Mouse (Mus musculus) MEL (cell line): ENCODE measurements around the gene Pnpla3. TPM values are rescaled to one million over a fixed set of nuclear protein-coding genes. Genes with fewer than 3 reads are reported as not detected.

Experiments used
- DNase-seq: peaks from one replicate; pipeline ENCODE4 v3.0.0; 2011; ENCODE audit warnings: low read depth, low spot score
- H3K27ac ChIP-seq: 2 replicates; pipeline ENCODE4 v1.5.1; 2012; ENCODE audit warnings: low read depth, mild to moderate bottlenecking, control low read depth, low read length, moderate library complexity; ENCODE audit not compliant: control insufficient read depth
- H3K27me3 ChIP-seq, 2 experiments: fragments of 150-350 bp in 1 of 2; sonication (generic) in 1 of 2; 2 replicates each; pipeline ENCODE4 v1.6.1; 2012; ENCODE audit warnings: low read length in 2 of 2, mild to moderate bottlenecking in 2 of 2, improper control_type of control experiment in 1 of 2, moderate library complexity in 1 of 2; ENCODE audit not compliant: insufficient read depth in 2 of 2, control insufficient read depth in 1 of 2
- H3K36me3 ChIP-seq, 2 experiments: 2 replicates each; pipeline ENCODE4 v1.6.1; 2012 to 2014; ENCODE audit warnings: low read length in 2 of 2, improper control_type of control experiment in 1 of 2, inconsistent platforms in 1 of 2, mild to moderate bottlenecking in 1 of 2; ENCODE audit not compliant: insufficient read depth in 2 of 2, control insufficient read depth in 1 of 2
- H3K4me1 ChIP-seq, 2 experiments: fragments of 150-350 bp in 1 of 2; sonication (generic) in 1 of 2; 2 replicates each; pipeline ENCODE4 v1.6.1; 2012; ENCODE audit warnings: low read length in 2 of 2, improper control_type of control experiment in 1 of 2, mild to moderate bottlenecking in 1 of 2; ENCODE audit not compliant: insufficient read depth in 2 of 2, control insufficient read depth in 1 of 2
- H3K4me3 ChIP-seq, 2 experiments: fragments of 150-350 bp in 1 of 2; sonication (generic) in 1 of 2; 2 replicates each; pipeline ENCODE4 v1.5.1; 2012; ENCODE audit warnings: low read depth in 2 of 2, low read length in 2 of 2, mild to moderate bottlenecking in 2 of 2, moderate library complexity in 2 of 2, control low read depth in 1 of 2, improper control_type of control experiment in 1 of 2; ENCODE audit not compliant: control insufficient read depth in 1 of 2, insufficient read depth in 1 of 2
- H3K79me2 ChIP-seq: 2 replicates; pipeline ENCODE4 v1.6.1; 2012; ENCODE audit warnings: mild to moderate bottlenecking, low read length, moderate library complexity; ENCODE audit not compliant: control insufficient read depth, poor library complexity, insufficient read depth
- H3K9ac ChIP-seq: 2 replicates; pipeline ENCODE4 v1.6.1; 2012; ENCODE audit warnings: low read depth, mild to moderate bottlenecking, control low read depth, low read length, moderate library complexity; ENCODE audit not compliant: control insufficient read depth, poor library complexity, severe bottlenecking
- H3K9me3 ChIP-seq: fragments of 150-350 bp; sonication (generic); replicated peaks from 2 replicates; pipeline ENCODE4 v1.6.1; 2012; ENCODE audit warnings: mild to moderate bottlenecking, low read length, improper control_type of control experiment, moderate library complexity; ENCODE audit not compliant: insufficient read depth
- CHD1 ChIP-seq: IDR thresholded peaks from 2 replicates; pipeline ENCODE4 v1.6.1; 2012; ENCODE audit warnings: low read depth, mild to moderate bottlenecking, inconsistent platforms, low read length, improper control_type of control experiment
- CHD2 ChIP-seq: IDR thresholded peaks from 2 replicates; pipeline ENCODE4 v1.6.1; 2011; ENCODE audit warnings: low read length, improper control_type of control experiment
- EP300 ChIP-seq, 2 experiments: IDR thresholded peaks; 2 replicates each; pipeline ENCODE4 v1.6.1; 2011; ENCODE audit warnings: improper control_type of control experiment in 2 of 2, low read length in 2 of 2, low read depth in 1 of 2, mild to moderate bottlenecking in 1 of 2
- ETS1 ChIP-seq: IDR thresholded peaks from 2 replicates; pipeline ENCODE4 v1.6.1; 2012; ENCODE audit warnings: low read depth, mild to moderate bottlenecking, inconsistent platforms, low read length, improper control_type of control experiment, moderate library complexity
- GABPA ChIP-seq: IDR thresholded peaks from 2 replicates; pipeline ENCODE4 v1.6.1; 2012; ENCODE audit warnings: low read depth, mild to moderate bottlenecking, inconsistent platforms, low read length, improper control_type of control experiment, moderate library complexity
- GATA1 ChIP-seq: IDR thresholded peaks from 2 replicates; pipeline ENCODE4 v1.6.1; 2011; ENCODE audit warnings: low read depth, low read length, improper control_type of control experiment
- HCFC1 ChIP-seq: IDR thresholded peaks from 2 replicates; pipeline ENCODE4 v1.6.1; 2012; ENCODE audit warnings: low read depth, mild to moderate bottlenecking, inconsistent platforms, low read length, improper control_type of control experiment, moderate library complexity
- JUND ChIP-seq: IDR thresholded peaks from 2 replicates; pipeline ENCODE4 v1.6.1; 2011; ENCODE audit warnings: low read depth, mild to moderate bottlenecking, improper control_type of control experiment, low read length
- KAT2A ChIP-seq: conservative IDR thresholded peaks from 2 replicates; pipeline ENCODE4 v1.6.1; 2012; ENCODE audit warnings: low read depth, low read length, improper control_type of control experiment, inconsistent platforms
- MAFK ChIP-seq: IDR thresholded peaks from 2 replicates; pipeline ENCODE4 v1.6.1; 2011; ENCODE audit warnings: low read depth, mild to moderate bottlenecking, low read length, improper control_type of control experiment, borderline replicate concordance
- MAZ ChIP-seq: IDR thresholded peaks from 2 replicates; pipeline ENCODE4 v1.6.1; 2012; ENCODE audit warnings: low read depth, mild to moderate bottlenecking, inconsistent platforms, low read length, improper control_type of control experiment
- MEF2A ChIP-seq: IDR thresholded peaks from 2 replicates; pipeline ENCODE4 v1.6.1; 2014; ENCODE audit warnings: low read depth, mild to moderate bottlenecking, inconsistent platforms, low read length, improper control_type of control experiment; ENCODE audit not compliant: poor library complexity, insufficient replicate concordance, severe bottlenecking; ENCODE audit errors: extremely low read depth
- MXI1 ChIP-seq: IDR thresholded peaks from 2 replicates; pipeline ENCODE4 v1.6.1; 2011; ENCODE audit warnings: mild to moderate bottlenecking, low read depth, low read length, improper control_type of control experiment
- MYB ChIP-seq: IDR thresholded peaks from 2 replicates; pipeline ENCODE4 v1.6.1; 2011; ENCODE audit warnings: mild to moderate bottlenecking, low read depth, low read length, improper control_type of control experiment
- MYC ChIP-seq: IDR thresholded peaks from 2 replicates; pipeline ENCODE4 v1.6.1; 2011; ENCODE audit warnings: low read depth, mild to moderate bottlenecking, low read length, improper control_type of control experiment, moderate library complexity
- NELFE ChIP-seq: IDR thresholded peaks from 2 replicates; pipeline ENCODE4 v1.6.1; 2011; ENCODE audit warnings: low read depth, low read length, improper control_type of control experiment
- NRF1 ChIP-seq: IDR thresholded peaks from 2 replicates; pipeline ENCODE4 v1.6.1; 2014; ENCODE audit warnings: low read depth, mild to moderate bottlenecking, inconsistent platforms, low read length, improper control_type of control experiment, moderate library complexity; ENCODE audit not compliant: poor library complexity, insufficient read depth, severe bottlenecking
- POLR2A ChIP-seq, 2 experiments: IDR thresholded peaks; 2 replicates each; pipeline ENCODE4 v1.6.1; 2011 to 2012; ENCODE audit warnings: low read length in 2 of 2, mild to moderate bottlenecking in 2 of 2, control low read depth in 1 of 2, improper control_type of control experiment in 1 of 2, low read depth in 1 of 2, moderate library complexity in 1 of 2; ENCODE audit not compliant: control insufficient read depth in 1 of 2, insufficient read depth in 1 of 2, poor library complexity in 1 of 2
- POLR2AphosphoS2 ChIP-seq: IDR thresholded peaks from 2 replicates; pipeline ENCODE4 v1.6.1; 2011; ENCODE audit warnings: low read length, improper control_type of control experiment
- RAD21 ChIP-seq: IDR thresholded peaks from 2 replicates; pipeline ENCODE4 v1.6.1; 2011; ENCODE audit warnings: mild to moderate bottlenecking, low read depth, low read length, improper control_type of control experiment
- RCOR1 ChIP-seq: IDR thresholded peaks from 2 replicates; pipeline ENCODE4 v1.6.1; 2012; ENCODE audit warnings: low read depth, mild to moderate bottlenecking, inconsistent platforms, low read length, improper control_type of control experiment
- SIN3A ChIP-seq: IDR thresholded peaks from 2 replicates; pipeline ENCODE4 v1.6.1; 2012; ENCODE audit warnings: low read length, improper control_type of control experiment, inconsistent platforms
- TAL1 ChIP-seq: IDR thresholded peaks from 2 replicates; pipeline ENCODE4 v1.6.1; 2012; ENCODE audit warnings: mild to moderate bottlenecking, inconsistent platforms, low read length, moderate library complexity, mixed read lengths
- TBP ChIP-seq: IDR thresholded peaks from 2 replicates; pipeline ENCODE4 v1.8.0; 2011; ENCODE audit warnings: low read depth, low read length, improper control_type of control experiment
- TCF12 ChIP-seq: IDR thresholded peaks from 2 replicates; pipeline ENCODE4 v1.6.1; 2014; ENCODE audit warnings: low read depth, mild to moderate bottlenecking, inconsistent platforms, low read length, improper control_type of control experiment, moderate library complexity
- USF2 ChIP-seq, 2 experiments: IDR thresholded peaks; 2 replicates each; pipeline ENCODE4 v1.6.1; 2011 to 2012; ENCODE audit warnings: improper control_type of control experiment in 2 of 2, low read length in 2 of 2, borderline replicate concordance in 1 of 2, inconsistent platforms in 1 of 2, low read depth in 1 of 2, mild to moderate bottlenecking in 1 of 2; ENCODE audit not compliant: insufficient read depth in 1 of 2
- ZKSCAN1 ChIP-seq: IDR thresholded peaks from 2 replicates; pipeline ENCODE4 v1.6.1; 2012; ENCODE audit warnings: low read depth, mild to moderate bottlenecking, inconsistent platforms, low read length, improper control_type of control experiment, moderate library complexity
- ZNF384 ChIP-seq: IDR thresholded peaks from 2 replicates; pipeline ENCODE4 v1.6.1; 2012; ENCODE audit warnings: low read depth, mild to moderate bottlenecking, inconsistent platforms, low read length, improper control_type of control experiment
- polyA plus RNA-seq, 2 experiments: library from polyadenylated mRNA; stranded (reverse) in 1 of 2; unstranded in 1 of 2; fragments of >175 nt in 1 of 2; fragments of >200 nt in 1 of 2; gene quantifications; 2 replicates each; pipeline versions ENCODE4 v1.2.1 to v1.2.4; 2012; ENCODE audit warnings: low replicate concordance in 2 of 2, low read depth in 1 of 2; ENCODE audit not compliant: insufficient read length in 2 of 2, insufficient read depth in 1 of 2, missing spikeins in 1 of 2
- total RNA-seq: library from RNA; depleted of rRNA; stranded (reverse); fragments of 300-350 nt; gene quantifications from 2 replicates; pipeline ENCODE4 v1.2.3, GENCODE M21; 2012

Pnpla3 gene
- total and polyA plus RNA-seq, 3 experiments = not detected

DNA sequence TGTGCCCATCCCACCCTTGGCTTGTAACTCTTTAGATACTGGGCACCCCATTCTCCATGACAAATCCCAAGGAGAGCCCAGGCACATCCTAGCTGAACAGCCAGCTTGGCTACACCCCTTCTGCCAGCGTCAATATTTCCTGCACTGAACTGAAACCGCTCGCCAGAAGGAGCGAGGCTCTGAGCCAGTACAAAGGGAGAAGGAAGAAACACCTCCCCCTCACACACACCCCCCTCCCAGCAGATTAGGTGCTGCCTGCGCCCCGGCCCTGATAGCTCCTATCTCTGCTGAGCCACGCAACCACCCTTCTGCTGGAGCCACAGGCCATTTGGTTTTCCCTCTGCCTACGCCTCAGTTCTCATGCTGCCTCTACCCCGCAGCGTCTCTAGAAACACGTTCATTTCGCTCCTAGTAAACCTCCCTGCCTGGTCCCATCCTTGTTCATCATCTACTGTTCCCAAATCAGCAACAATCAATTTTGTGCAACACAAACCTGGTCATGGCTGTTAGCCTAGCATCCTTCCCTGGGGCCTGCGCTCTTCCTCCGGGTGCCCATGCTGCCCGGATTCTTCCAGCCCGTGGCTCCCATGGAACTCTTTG, 63.6 kb downstream of the Pnpla3 start:
- Histone ChIP-seq H3K27ac (peak overlapping the region; percentile 92), H3K4me1 (peaks cover 0 to 21% of the 10 kb centered on the region in 2 experiments; a peak in 2 of 4 replicates), H3K27me3 (no peaks in the 10 kb centered on the region), H3K79me2 (peaks cover 20% of the 10 kb centered on the region), H3K9ac (peak overlapping the region; percentile 74), H3K36me3 (peaks cover 0 to 11% of the 10 kb centered on the region in 2 experiments; a peak in 2 of 4 replicates), H3K4me3 (peak overlapping the region; percentile 67 to 89), H3K9me3 (no peaks in the 10 kb centered on the region)
- peak; percentile 93 for DNase-seq
- TF ChIP-seq JUND (no peak), RCOR1 (peak; percentile 55; the same call in 1 of the 2 replicates), TCF12 (peak; percentile 95), ZKSCAN1 (no peak), GATA1 (peak; percentile 91), USF2 (IDR thresholded peaks at IDR 0.05; ENCODE audit: borderline replicate concordance in 1 of 2, insufficient read depth in 1 of 2, low read depth in 1 of 2, low read length in 2 of 2) (no peak), NRF1 (no peak), GABPA (no peak), MYB (peak; percentile 57; the same call in 1 of the 2 replicates), HCFC1 (no peak; the same call in 1 of the 2 replicates), SIN3A (peak; percentile 45; the same call in 1 of the 2 replicates), MYC (peak; percentile 7; the same call in 1 of the 2 replicates), NELFE (peak; percentile 56; the same call in 1 of the 2 replicates), POLR2A (IDR thresholded peaks at IDR 0.05; ENCODE audit: control insufficient read depth in 1 of 2, insufficient read depth in 1 of 2, low read depth in 1 of 2, low read length in 2 of 2, poor library complexity in 1 of 2) (peak in 1 of 2 experiments; percentile 72; a peak in 3 of 4 replicates), ZNF384 (no peak), EP300 (IDR thresholded peaks at IDR 0.05; ENCODE audit: low read depth in 1 of 2, low read length in 2 of 2) (peak; percentile 80 to 94), MAFK (no peak), MAZ (0 out of 2 replicates have a peak, but pooled peaks have one; percentile 68), CHD2 (no peak), CHD1 (no peak), KAT2A (no peak), ETS1 (peak; percentile 84), POLR2AphosphoS2 (peak; percentile 28; the same call in 1 of the 2 replicates), MEF2A (no peak), TBP (peak; percentile 72; the same call in 1 of the 2 replicates), MXI1 (peak; percentile 77), TAL1 (peak; percentile 80), RAD21 (no peak)
